Mouse (Mus musculus): Measurements from ENCODE around the gene S1pr4. TPM values are rescaled to one million over a fixed set of nuclear protein-coding genes. Genes with fewer than 3 reads are reported as not detected.

S1pr4 gene
- polyA plus RNA-seq, 1 experiment from 2014 or later = 0.53 TPM

GRCm38 (mm10) chr10:81499250-81499901, 556 bp downstream of the S1pr4 start:
- H3K4me1 ChIP-seq (replicated peaks) = peaks cover 16% of the 10 kb centered on the region
- H3K4me3 ChIP-seq (replicated peaks) = no peak overlapping the region

DNA sequence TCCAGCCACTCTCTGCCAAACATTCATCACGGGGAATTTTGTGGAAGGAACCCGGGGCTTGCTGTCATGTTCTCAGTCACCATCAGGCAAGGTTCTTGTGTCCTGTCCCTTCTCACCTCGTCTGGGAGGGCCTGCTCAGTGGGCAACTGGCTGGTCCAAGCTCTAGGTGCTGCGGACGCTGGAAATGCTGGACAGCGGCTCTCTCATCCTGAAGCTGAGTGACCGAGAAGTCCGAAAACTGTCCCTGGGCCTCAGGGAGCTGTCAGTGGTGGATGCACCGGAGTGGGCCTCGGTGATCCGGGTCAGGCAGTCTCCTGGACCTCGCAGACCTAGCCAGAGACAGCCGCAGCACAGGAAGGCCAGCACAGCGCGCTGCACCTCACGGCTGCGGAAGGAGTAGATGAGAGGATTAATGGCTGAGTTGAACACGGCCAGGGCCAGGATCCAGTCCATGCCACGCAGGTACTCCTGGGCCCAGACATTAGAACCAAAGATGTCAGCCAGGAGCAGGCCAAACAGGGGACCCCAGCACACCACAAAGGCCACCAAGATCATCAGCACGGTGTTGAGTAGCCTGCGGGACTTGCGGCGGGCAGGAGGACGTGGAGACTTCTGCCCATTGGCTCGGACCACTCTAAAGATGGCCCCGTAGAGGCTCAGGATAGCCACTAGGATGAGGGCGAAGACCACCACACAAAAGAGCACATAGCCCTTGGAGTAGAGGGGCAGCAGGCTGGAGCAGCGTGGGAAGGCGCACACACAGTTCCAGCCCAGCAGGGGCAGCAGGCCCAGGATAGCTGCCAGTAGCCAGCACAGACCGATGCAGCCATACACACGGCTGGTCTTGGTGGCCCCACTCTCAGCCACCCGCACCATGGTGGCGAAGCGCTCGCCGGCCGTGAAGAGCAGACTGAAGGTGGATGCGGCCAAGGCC, 1.3 kb downstream of the S1pr4 start:
- no peak for ATAC-seq (ENCODE audit: insufficient number of reproducible peaks, insufficient read depth, low FRiP score, low TSS enrichment, low read depth)

More at GRCm38 (mm10) chr10:81499250-81499901, 556 bp downstream of the S1pr4 start:
- 75% methylated on average over 23 of the region's 23 CpGs for whole genome bisulfite sequencing
- H3K4me2 ChIP-seq = no peak overlapping the region
- H3K27ac ChIP-seq = no peak overlapping the region
- H3K36me3 ChIP-seq = no peaks in the 10 kb centered on the region
- no peaks in the 10 kb centered on the region for H3K9me3 ChIP-seq
- peaks cover 10% of the 10 kb centered on the region for H3K27me3 ChIP-seq
- no peak overlapping the region for H3K9ac ChIP-seq (replicated peaks)
- ATAC-seq (ENCODE audit: insufficient number of reproducible peaks, insufficient read depth, low FRiP score, low TSS enrichment, low read depth) = no peak

DNA sequence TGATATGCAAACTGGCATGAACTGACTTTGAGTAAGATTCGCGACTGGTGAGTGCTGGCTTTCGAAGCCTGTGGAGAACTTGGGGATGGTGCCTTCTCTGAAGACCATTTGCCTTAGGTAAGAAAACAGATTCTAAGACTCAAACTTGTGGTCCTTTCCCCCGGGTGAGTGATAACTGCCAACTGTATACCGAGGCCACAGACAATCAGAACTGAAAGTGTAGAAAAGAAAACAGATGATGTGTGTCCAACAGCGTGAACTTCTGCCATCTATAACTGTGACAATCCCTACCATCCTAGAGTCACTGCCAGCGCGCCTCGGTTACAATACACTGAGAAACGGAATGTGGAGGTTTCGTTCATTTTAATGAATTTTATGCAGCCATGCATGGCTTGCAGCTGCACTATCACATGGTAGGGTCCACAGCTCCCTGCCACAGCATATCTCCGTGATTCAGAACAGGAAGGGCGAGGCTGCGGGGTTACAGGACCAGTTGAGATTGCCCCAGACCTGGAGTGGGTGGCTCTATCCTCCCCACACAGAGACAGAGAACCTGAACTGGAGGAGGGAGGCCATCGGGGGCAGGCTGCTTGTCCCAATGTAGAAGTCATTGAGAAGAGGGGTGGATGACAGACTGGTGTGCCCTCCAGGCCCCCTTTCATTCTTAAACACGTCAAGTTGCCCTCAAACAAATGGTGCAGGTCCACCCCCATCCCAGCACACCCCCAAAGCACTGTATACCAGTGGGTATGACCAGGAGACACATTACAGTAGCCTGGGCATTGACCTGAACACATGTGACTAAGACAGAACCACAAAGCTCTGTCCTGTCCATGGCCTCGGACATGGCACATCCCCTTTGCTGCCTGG, 2.3 kb downstream of the S1pr4 start:
- ATAC-seq (ENCODE audit: insufficient number of reproducible peaks, insufficient read depth, low FRiP score, low TSS enrichment, low read depth) = no peak

More for the DNA sequence above, 1.3 kb downstream of the S1pr4 start:
- peaks cover 5% of the 10 kb centered on the region for H3K36me3 ChIP-seq
- H3K27me3 ChIP-seq = peaks cover 9% of the 10 kb centered on the region
- H3K9ac ChIP-seq (replicated peaks) = no peak overlapping the region
- 88% methylated on average over 38 of the region's 38 CpGs for WGBS
- no peak overlapping the region; the same call in 1 of the 2 replicates for H3K4me2 ChIP-seq
- H3K27ac ChIP-seq = no peak overlapping the region
- H3K4me3 ChIP-seq (replicated peaks) = no peak overlapping the region
- H3K9me3 ChIP-seq = no peaks in the 10 kb centered on the region
- peaks cover 20% of the 10 kb centered on the region for H3K4me1 ChIP-seq (replicated peaks)

DNA sequence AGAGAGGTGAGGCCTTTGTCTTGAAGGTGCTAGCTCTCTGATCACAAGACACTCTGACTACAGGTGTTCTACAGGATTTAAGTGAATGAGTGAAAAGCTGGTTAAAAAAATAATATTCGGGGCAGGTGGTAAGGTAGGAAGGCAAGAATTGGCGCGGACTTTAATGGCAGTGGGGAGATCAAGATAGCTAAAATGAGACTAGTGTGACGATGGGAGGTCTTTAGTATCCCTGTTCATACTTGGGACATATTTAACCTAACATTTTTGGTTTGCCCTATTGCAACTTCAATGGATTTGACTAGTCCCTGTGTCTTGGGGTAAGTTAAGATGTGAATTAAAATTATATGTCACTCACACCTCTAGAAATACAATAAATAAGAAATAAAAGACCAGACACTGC, 3.0 kb downstream of the S1pr4 start:
- peak overlapping the region; percentile 52 for H3K4me2 ChIP-seq
- ATAC-seq (ENCODE audit: insufficient number of reproducible peaks, insufficient read depth, low FRiP score, low TSS enrichment, low read depth) = no peak
- peak overlapping the region; percentile 24; the same call in 1 of the 2 replicates for H3K9ac ChIP-seq (replicated peaks)
- H3K27me3 ChIP-seq = no peaks in the 10 kb centered on the region
- 35% methylated on average over 4 of the region's 4 CpGs for WGBS
- H3K4me1 ChIP-seq (replicated peaks) = peaks cover 20% of the 10 kb centered on the region
- no peaks in the 10 kb centered on the region for H3K9me3 ChIP-seq
- peak overlapping the region; percentile 78 for H3K4me3 ChIP-seq (replicated peaks)
- H3K27ac ChIP-seq = no peak overlapping the region
- peaks cover 21% of the 10 kb centered on the region for H3K36me3 ChIP-seq

More for the DNA sequence above, 2.3 kb downstream of the S1pr4 start:
- Histone ChIP-seq H3K9me3 (no peaks in the 10 kb centered on the region), H3K27ac (no peak overlapping the region), H3K4me3 (replicated peaks) (peak overlapping the region; percentile 78; the same call in 1 of the 2 replicates), H3K9ac (replicated peaks) (no peak overlapping the region; the same call in 1 of the 2 replicates), H3K4me1 (replicated peaks) (peaks cover 20% of the 10 kb centered on the region), H3K36me3 (peaks cover 15% of the 10 kb centered on the region), H3K27me3 (no peaks in the 10 kb centered on the region), H3K4me2 (peak overlapping the region; percentile 52)
- WGBS = 85% methylated on average over 17 of the region's 17 CpGs

GRCm38 (mm10) chr10:81496264-81496901, 3.5 kb downstream of the S1pr4 start, which contains the start of gene Ncln:
TSS of gene Ncln (minus strand) at chr10:81496392.
- Histone ChIP-seq H3K36me3 (peaks cover 27% of the 10 kb centered on the region), H3K27me3 (no peaks in the 10 kb centered on the region), H3K9me3 (no peaks in the 10 kb centered on the region), H3K4me1 (replicated peaks) (peaks cover 20% of the 10 kb centered on the region), H3K4me2 (peak within 1 kb of the TSS; percentile 98), H3K27ac (peak within 1 kb of the TSS; percentile 17; the same call in 1 of the 2 replicates), H3K9ac (replicated peaks) (peak within 1 kb of the TSS; percentile 90), H3K4me3 (replicated peaks) (peak within 1 kb of the TSS; percentile 78)
- ATAC-seq (ENCODE audit: insufficient number of reproducible peaks, insufficient read depth, low FRiP score, low TSS enrichment, low read depth) = peak; percentile 95
- under 1% methylated on average over 38 of the region's 45 CpGs for WGBS

- ATAC-seq (ENCODE audit: insufficient number of reproducible peaks, insufficient read depth, low FRiP score, low TSS enrichment, low read depth) = peak; percentile 8; the same call in 1 of the 2 replicates
- H3K4me2 ChIP-seq = peak overlapping the region; percentile 98
- H3K27me3 ChIP-seq = no peaks in the 10 kb centered on the region; the same call in 1 of the 2 replicates
- H3K27ac ChIP-seq = 0 out of 2 replicates have a peak overlapping the region, but pooled peaks have one; percentile 17
- H3K9ac ChIP-seq (replicated peaks) = peak overlapping the region; percentile 90
- peaks cover 20% of the 10 kb centered on the region for H3K4me1 ChIP-seq (replicated peaks)
- H3K4me3 ChIP-seq (replicated peaks) = peak overlapping the region; percentile 78
- peaks cover 34% of the 10 kb centered on the region for H3K36me3 ChIP-seq
- 3% methylated on average over 34 of the region's 41 CpGs for WGBS
- H3K9me3 ChIP-seq = no peaks in the 10 kb centered on the region
Observed at GRCm38 (mm10) chr10:81495616-81496263, 4.2 kb downstream of the S1pr4 start.

- 75% methylated on average over 6 of the region's 6 CpGs for WGBS
- Histone ChIP-seq H3K36me3 (peaks cover 40% of the 10 kb centered on the region), H3K27ac (no peak overlapping the region), H3K4me1 (replicated peaks) (peaks cover 20% of the 10 kb centered on the region), H3K9me3 (no peaks in the 10 kb centered on the region), H3K9ac (replicated peaks) (peak overlapping the region; percentile 90), H3K4me2 (peak overlapping the region; percentile 98), H3K4me3 (replicated peaks) (peak overlapping the region; percentile 78), H3K27me3 (no peaks in the 10 kb centered on the region; the same call in 1 of the 2 replicates)
- no peak for ATAC-seq (ENCODE audit: insufficient number of reproducible peaks, insufficient read depth, low FRiP score, low TSS enrichment, low read depth)
Observed at GRCm38 (mm10) chr10:81495151-81495550, 4.8 kb downstream of the S1pr4 start.

DNA sequence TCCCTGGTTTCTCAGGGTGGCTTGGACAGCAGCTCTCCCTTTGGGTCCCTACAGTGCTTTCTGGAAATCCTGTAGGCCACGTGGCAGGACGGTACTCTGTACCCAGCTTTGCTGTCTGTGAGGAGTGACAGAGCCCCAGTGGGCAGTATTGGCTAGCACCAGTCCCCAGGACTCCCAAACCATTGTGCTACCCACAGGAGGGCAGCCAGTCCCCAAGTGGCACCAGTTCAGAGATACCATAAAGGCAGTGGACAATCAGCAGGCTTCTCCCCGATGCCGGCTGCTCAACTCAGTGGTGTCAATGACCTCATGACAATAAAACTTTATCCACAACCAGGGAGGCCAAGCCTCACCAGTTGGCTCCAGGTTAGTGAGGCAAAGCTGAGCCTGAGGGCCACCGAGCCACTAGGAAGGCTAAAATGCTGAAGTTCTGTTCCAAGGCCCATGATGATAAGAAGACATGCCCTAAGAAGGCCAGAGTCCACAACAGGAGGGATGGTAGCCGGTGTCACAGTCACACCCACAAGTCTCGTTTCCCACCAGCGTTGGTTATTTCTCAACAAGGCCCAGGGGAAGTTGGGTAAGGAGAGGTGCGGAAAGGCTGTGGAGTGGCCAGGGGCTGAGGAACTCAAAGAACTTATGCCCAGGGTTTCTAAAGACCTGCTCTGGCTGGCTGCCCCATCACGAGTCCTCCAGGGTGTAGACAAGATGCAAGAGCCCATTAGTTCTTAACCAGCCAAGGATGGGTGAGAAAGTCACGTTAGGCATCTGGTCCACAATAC, 5.5 kb downstream of the S1pr4 start:
- H3K4me2 ChIP-seq = peak overlapping the region; percentile 98
- peak overlapping the region; percentile 78 for H3K4me3 ChIP-seq (replicated peaks)
- H3K4me1 ChIP-seq (replicated peaks) = peaks cover 20% of the 10 kb centered on the region
- no peaks in the 10 kb centered on the region for H3K9me3 ChIP-seq
- H3K36me3 ChIP-seq = peaks cover 47% of the 10 kb centered on the region
- H3K9ac ChIP-seq (replicated peaks) = peak overlapping the region; percentile 19; the same call in 1 of the 2 replicates
- H3K27me3 ChIP-seq = no peaks in the 10 kb centered on the region; the same call in 1 of the 2 replicates
- H3K27ac ChIP-seq = no peak overlapping the region
- no peak for ATAC-seq (ENCODE audit: insufficient number of reproducible peaks, insufficient read depth, low FRiP score, low TSS enrichment, low read depth)
- 84% methylated on average over 11 of the region's 11 CpGs for WGBS

GRCm38 (mm10) chr10:81493601-81494220, 6.2 kb downstream of the S1pr4 start:
- Histone ChIP-seq H3K9me3 (no peaks in the 10 kb centered on the region), H3K36me3 (peaks cover 54% of the 10 kb centered on the region), H3K27me3 (no peaks in the 10 kb centered on the region; the same call in 1 of the 2 replicates), H3K4me3 (replicated peaks) (no peak overlapping the region), H3K4me2 (no peak overlapping the region), H3K9ac (replicated peaks) (0 out of 2 replicates have a peak overlapping the region, but pooled peaks have one; percentile 19), H3K27ac (no peak overlapping the region), H3K4me1 (replicated peaks) (peaks cover 20% of the 10 kb centered on the region)
- no peak for ATAC-seq (ENCODE audit: insufficient number of reproducible peaks, insufficient read depth, low FRiP score, low TSS enrichment, low read depth)
- 86% methylated on average over 8 of the region's 8 CpGs for WGBS

Measured in limb, embryonic 12.5 days (tissue).